Mouse (Mus musculus): ENCODE measurements at regions not wholly inside any gene's neighbourhood (a gene's known extent, or its start where the extent isn't known, plus 50 kb on each side); places are given as distances from the start of the nearest gene placed in this dataset.

DNA sequence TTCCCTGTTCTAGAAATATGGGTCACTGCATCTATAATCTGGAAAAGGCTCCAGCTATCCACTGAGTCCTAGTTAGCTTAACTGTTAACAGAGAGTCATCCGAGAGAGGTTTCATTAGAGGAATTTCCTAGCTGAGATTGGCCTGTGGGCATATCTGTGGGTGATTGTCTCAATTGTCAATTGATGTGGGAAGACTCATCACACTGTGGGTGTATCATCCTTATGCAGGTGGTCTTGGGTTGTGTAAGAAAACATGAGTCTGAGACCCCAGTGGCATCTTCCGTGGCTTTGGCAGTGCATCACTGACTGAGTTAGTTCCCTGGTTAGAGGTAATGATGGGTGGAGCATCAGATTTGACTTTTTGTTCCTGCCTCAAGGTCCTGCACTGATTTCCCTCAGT lies 156.7 kb upstream of the Gm5148 start:
- peak; percentile 76 for DNase-seq (ENCODE audit: inconsistent ontology term)

GRCm38 (mm10) chr3:37879056-37879455 lies 154.8 kb upstream of the Gm5148 start:
- no peak for DNase-seq (ENCODE audit: inconsistent ontology term)

DNA sequence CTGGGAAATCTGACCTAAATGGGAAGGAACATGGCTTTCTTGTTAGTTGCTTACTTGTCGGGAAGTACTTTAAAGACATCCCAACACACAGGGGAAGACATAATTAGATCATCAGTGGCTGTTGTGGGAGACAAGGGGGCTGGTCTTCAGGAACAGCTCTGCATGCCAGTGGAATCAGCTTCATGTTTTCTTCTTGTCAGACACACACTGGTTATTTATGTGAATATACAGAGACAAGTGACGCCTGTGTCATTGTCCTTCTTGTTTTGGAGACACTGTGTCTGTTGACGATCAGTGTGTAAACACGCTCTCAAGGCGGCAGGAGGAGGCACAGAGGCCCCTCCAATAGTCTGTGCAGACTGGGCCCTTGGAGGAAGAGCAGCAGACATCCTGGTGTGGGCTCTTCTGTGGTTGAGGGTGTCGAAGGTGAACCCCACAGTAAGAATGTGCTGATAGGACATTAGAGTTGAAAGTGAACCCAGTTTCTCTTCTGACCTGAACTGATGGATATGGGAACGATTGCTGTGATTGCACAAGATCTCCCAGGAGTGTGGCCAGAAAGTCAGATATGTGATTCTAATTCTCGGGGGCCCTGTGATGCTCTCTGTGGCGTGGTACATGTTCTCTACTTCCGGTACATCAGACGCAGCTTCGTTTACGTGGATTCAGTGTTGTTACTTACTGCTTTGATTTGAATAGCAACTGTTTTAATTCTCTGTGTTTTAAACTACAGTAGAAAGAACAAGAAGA lies 151.9 kb upstream of the Gm5148 start:
- DNase-seq (ENCODE audit: inconsistent ontology term) = no peak

GRCm38 (mm10) chr3:37875331-37876015 lies 151.2 kb upstream of the Gm5148 start:
- peak; percentile 98 for DNase-seq (ENCODE audit: inconsistent ontology term)

DNA sequence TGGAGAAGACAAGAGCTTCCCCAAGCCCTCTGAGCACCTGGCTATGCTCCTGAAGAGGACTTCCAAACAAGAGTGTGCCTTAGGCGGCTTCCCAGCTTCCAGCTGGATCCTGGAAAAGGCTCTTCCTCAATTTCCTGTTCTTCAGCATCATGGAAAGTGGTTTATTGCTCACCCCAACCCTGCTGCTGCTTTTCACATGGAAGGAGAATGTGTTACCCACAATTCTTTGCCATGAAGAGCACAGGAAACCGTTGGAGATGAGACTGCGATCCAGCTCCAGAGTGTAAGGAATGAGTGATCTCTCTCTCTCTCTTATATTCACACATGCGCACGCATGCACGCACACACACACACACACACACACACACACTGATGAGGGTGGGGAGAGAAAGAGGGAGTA lies 150.6 kb upstream of the Gm5148 start:
- DNase-seq (ENCODE audit: inconsistent ontology term) = no peak

DNA sequence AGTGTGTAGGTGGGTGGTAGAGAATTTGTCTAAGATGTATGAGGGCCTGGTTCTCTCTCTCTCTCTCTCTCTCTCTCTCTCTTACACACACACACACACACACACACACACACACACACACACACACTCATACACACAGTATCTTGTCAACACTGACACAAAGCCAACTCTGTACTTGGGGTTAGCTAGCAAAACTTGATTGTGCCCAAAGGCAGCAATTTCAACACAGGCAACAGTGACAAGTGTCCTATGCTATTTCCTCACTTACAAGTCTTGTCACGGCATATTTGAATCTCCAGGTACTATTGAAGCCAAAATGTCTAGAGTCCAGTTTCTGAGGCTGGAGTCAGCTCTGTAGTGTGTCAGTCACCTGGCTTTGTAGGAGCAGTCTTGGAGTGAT lies 150.1 kb upstream of the Gm5148 start:
- DNase-seq (ENCODE audit: inconsistent ontology term) = no peak

DNA sequence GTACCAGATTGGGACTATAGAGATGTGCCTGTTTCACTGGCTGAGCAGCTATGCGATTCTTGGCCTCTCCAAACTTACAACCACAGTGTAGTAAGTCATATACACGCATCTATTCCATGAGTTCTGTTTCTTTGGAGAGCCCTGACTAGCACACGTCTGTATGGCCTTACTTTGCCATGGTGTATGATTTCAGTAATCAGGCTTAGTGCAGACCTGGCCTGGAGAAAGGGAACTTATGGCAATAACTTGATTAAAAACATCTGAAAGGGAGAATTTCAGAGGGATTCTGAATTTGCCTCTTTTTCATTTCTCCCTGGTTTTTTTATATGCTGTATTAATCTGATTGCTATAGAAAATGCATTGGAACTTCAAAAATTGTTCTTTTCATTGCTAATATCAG lies 148.0 kb upstream of the Gm5148 start:
- no peak for DNase-seq (ENCODE audit: inconsistent ontology term)

DNA sequence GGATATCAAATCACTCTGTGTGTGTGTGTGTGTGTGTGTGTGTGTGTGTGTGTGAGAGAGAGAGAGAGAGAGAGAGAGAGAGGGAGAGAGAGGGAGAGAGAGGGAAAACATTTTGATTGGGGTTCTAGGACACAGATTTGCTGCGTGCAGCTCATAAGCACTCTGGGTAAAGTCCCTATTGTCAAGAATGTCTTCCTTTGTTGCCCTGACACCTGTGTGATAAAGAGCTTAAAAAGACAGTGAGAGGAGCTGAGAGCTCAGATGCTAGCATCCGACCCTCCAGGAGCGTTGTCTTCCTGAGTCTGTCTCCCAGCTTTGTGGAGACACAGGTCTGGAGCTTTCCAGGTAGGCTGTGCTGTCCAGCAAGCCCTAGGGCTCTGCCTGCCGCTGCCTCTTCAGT lies 146.8 kb upstream of the Gm5148 start:
- DNase-seq (ENCODE audit: inconsistent ontology term) = no peak

GRCm38 (mm10) chr3:37868454-37868853 lies 144.2 kb upstream of the Gm5148 start:
- no peak for DNase-seq (ENCODE audit: inconsistent ontology term)

- no peak for DNase-seq (ENCODE audit: inconsistent ontology term)
Observed at GRCm38 (mm10) chr3:37862756-37863155, 138.5 kb upstream of the Gm5148 start.

GRCm38 (mm10) chr3:37860715-37861461 lies 136.6 kb upstream of the Gm5148 start:
- no peak for DNase-seq (ENCODE audit: inconsistent ontology term)

GRCm38 (mm10) chr3:37860034-37860714 lies 135.9 kb upstream of the Gm5148 start:
- peak; percentile 92 for DNase-seq (ENCODE audit: inconsistent ontology term)

DNA sequence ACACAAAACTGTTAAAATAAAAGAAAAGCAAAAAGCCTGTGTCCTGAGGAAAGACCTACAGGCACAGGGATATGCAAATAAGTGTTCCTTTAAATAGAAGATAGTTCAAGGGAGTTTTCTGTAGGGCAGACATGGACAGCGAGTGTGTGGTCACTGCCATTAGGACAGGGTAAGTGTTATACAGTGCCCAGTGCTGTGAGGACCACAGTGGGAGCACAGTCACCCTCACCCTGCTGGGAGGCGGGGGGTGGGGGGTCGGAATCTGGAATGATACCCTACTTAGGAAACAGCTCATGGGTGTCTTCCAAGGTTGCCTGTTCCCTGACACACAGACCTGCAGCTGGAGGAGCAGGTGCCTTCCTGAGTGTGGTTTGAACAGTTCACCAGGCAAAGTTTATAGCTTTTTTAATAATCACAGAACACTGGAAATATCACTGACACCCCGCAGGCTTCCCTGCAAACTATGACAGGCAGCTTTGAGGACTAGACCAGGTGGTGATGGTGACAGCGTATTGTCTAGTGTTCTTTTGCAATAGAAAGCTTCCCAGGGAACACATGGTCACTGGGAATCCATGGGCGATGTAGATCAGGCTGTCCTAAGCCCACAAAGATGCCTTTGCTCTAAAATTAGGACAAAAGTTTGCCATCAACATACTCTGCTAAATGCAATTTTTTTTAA lies 134.5 kb upstream of the Gm5148 start:
- DNase-seq (ENCODE audit: inconsistent ontology term) = no peak

DNA sequence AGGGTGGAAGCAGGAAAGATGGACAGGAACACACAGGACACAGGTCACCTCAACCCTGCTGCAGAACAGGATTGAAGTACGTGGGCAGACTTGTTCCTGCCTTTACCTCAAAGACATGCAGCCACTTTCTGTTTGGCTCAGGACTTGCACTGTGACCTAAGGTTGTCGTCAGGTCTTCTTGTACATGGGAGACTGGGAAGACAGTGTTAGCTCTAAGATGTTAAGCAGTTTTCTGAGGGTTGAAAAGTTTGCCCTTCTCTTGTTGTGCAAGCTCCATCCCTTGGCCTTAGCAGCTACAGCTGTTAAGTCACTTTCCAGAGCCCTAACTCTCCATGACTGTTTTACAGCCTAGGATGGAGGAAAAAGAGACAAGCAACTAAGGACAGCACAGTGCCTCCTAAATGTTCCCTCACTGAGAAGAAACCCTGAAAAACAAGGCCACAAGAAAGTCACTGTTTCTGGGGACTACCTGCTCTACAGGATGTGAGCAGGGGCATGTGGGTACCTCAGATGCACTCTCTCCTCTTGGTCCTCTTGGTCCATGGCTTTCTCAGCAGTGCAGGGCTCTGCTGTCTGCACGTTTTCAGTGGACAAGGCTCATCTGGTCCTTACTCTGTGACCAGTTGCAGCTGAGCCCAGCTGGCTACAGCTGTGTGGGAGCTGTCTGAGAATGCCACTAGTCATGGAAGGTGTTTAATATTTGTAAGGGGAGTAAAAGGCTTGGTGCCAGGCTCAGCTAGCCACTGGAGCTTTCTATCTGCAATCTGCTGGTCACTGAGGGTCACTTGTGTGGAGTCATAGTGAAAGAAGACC lies 122.1 kb upstream of the Gm5148 start:
- no peak for DNase-seq (ENCODE audit: inconsistent ontology term)

GRCm38 (mm10) chr3:37845313-37846023 lies 121.2 kb upstream of the Gm5148 start:
- peak; percentile 79 for DNase-seq (ENCODE audit: inconsistent ontology term)

- DNase-seq (ENCODE audit: inconsistent ontology term) = no peak
Observed at GRCm38 (mm10) chr3:37844731-37845312, 120.5 kb upstream of the Gm5148 start.

- peak; percentile 54 for DNase-seq (ENCODE audit: inconsistent ontology term)
Observed at GRCm38 (mm10) chr3:37842289-37842688, 118.0 kb upstream of the Gm5148 start.

GRCm38 (mm10) chr3:37838896-37839295 lies 114.6 kb upstream of the Gm5148 start:
- DNase-seq (ENCODE audit: inconsistent ontology term) = no peak

DNA sequence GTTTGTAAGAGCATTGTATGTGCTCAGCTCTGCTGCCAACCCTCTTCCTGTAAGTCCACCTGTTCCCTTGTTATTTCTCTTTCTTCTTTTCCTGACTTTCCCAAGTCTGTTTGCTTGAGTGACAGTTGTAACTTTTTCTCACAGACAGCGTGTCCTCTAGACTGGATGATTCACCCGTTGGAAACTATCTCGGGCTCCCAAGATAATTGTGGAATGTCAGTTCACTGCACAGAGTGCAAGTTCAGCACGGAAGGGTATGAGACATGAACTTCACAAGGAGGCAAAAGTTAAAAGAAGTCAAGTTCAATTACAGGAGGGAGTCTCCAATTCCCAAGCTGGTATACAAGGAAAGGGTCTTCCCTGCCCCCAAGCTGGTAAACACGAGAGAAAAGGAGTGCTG lies 112.5 kb upstream of the Gm5148 start:
- DNase-seq (ENCODE audit: inconsistent ontology term) = no peak

- DNase-seq (ENCODE audit: inconsistent ontology term) = no peak
Observed at GRCm38 (mm10) chr3:37835687-37836086, 111.4 kb upstream of the Gm5148 start.
